Mouse (Mus musculus): ENCODE measurements around the gene Mgst2. TPM values are rescaled to one million over a fixed set of nuclear protein-coding genes. Genes with fewer than 3 reads are reported as not detected.

Mgst2 gene
- total RNA-seq, 2 experiments from 2014 or later: 0.80 to 0.87 TPM

Other genes starting within 250 kb of the Mgst2 start
- 10 to 100 TPM; 39.6 to 48.4 TPM for gene Naa15, start 245.2 kb upstream of the Mgst2 start, total RNA-seq (2021)
- gene Rab33b, start 176.4 kb upstream of the Mgst2 start, total RNA-seq (2021): 1 to 10 TPM; 7.3 to 8.3 TPM
- gene Setd7, start 99.5 kb upstream of the Mgst2 start, total RNA-seq (2021): 100 to 1,000 TPM; 131 to 158 TPM